Mouse (Mus musculus) midbrain, postnatal 0 days (tissue): Measurements from ENCODE around the gene Dnah11. TPM values are rescaled to one million over a fixed set of nuclear protein-coding genes. Genes with fewer than 3 reads are reported as not detected.

Source experiments
- ATAC-seq: fragments of 200-750 bp; cut with Nextera tagmentation; 2 replicates; pipeline ENCODE4 v1.8.0; 2017; ENCODE audit warnings: moderate number of reproducible peaks, mild to moderate bottlenecking, moderate TSS enrichment, moderate library complexity; ENCODE audit not compliant: low FRiP score
- DNase-seq: peaks from one replicate; pipeline ENCODE4 v3.0.0-alpha.2; 2015; ENCODE audit warnings: low spot score
- H3K27ac ChIP-seq: fragments of 300-500 bp; sonication (generic); 2 replicates; pipeline ENCODE4 v1.5.1; 2014; ENCODE audit warnings: low read depth, mild to moderate bottlenecking, low read length, mixed read lengths
- H3K27me3 ChIP-seq: fragments of 300-500 bp; sonication (generic); 2 replicates; pipeline ENCODE4 v1.6.1; 2014; ENCODE audit warnings: low read length, control low read depth, mixed read lengths; ENCODE audit not compliant: insufficient read depth
- H3K36me3 ChIP-seq: fragments of 300-500 bp; sonication (generic); 2 replicates; pipeline ENCODE4 v1.6.1; 2014; ENCODE audit warnings: low read length, control low read depth, mixed read lengths; ENCODE audit not compliant: insufficient read depth
- H3K4me1 ChIP-seq: fragments of 300-500 bp; sonication (generic); 2 replicates; pipeline ENCODE4 v1.6.1; 2014; ENCODE audit warnings: mild to moderate bottlenecking, control low read depth, antibody characterized with exemption, low read length, mixed read lengths; ENCODE audit not compliant: insufficient read depth
- H3K4me2 ChIP-seq: fragments of 300-500 bp; sonication (generic); 2 replicates; pipeline ENCODE4 v1.6.1; 2014; ENCODE audit warnings: low read depth, mild to moderate bottlenecking, low read length, mixed read lengths; ENCODE audit not compliant: poor library complexity, severe bottlenecking
- H3K4me3 ChIP-seq: fragments of 300-500 bp; sonication (generic); 2 replicates; pipeline ENCODE4 v1.5.1; 2014; ENCODE audit warnings: low read depth, mild to moderate bottlenecking, low read length, moderate library complexity
- H3K9ac ChIP-seq: fragments of 300-500 bp; sonication (generic); replicated peaks from 2 replicates; pipeline ENCODE4 v1.6.1; 2014; ENCODE audit warnings: mild to moderate bottlenecking, low read length, moderate library complexity, mixed read lengths; ENCODE audit not compliant: poor library complexity, severe bottlenecking
- H3K9me3 ChIP-seq: fragments of 300-500 bp; sonication (generic); 2 replicates; pipeline ENCODE4 v1.6.1; 2016; ENCODE audit warnings: low read length, control low read depth
- CTCF ChIP-seq: IDR thresholded peaks from 2 replicates; pipeline ENCODE4 v1.5.1; 2016; ENCODE audit warnings: antibody characterized with exemption, mild to moderate bottlenecking
- WGBS: fragments of 180-500 bp; shearing (Covaris S2); extraction: QIAGEN DNeasy Blood & Tissue Kit; methylation state at CpG from one replicate; pipeline ENCODE4 v1.1.7; 2014; 5-methylcytosine and 5-hydroxymethylcytosine counted together
- polyA plus RNA-seq: library from polyadenylated mRNA; unstranded; fragments of >200 nt; fragmentation: Nextera tagmentation; extraction: Ambion mirVana; gene quantifications from 2 replicates; pipeline ENCODE4 v1.2.1, GENCODE M21; 2015
- total RNA-seq: library from RNA; depleted of rRNA; stranded (reverse); fragments of >200 nt; gene quantifications from 2 replicates; pipeline ENCODE4 v1.2.3, GENCODE M21; 2014

Gene Dnah11
- total and polyA plus RNA-seq, 2 experiments from 2014 or later = 0.25 to 1.4 TPM

DNA sequence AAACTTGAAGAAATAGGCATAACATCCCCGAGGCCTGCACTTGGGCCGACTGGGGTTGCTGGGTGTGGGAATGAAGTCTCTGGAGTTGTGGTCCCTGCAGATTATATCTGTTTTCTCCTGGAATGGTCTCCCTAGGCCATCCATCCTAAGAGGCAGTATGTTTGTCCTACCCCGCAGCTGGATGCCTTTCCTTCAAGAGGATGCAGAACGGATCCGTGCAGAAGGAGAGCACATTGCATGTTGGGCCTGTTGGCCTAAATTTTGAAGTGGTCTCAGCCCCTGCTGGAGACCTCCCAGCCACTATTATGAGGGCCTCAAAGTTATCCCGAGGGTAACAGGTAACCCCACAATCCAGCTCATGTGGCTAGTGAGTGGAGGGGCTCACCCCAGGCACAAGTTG lies 350.2 kb downstream of the Dnah11 start:
- TF ChIP-seq CTCF = no peak
- ATAC-seq (no peak), DNase-seq (no peak)
- Histone ChIP-seq H3K27me3 (no peaks in the 10 kb centered on the region), H3K27ac (no peak overlapping the region), H3K36me3 (no peaks in the 10 kb centered on the region), H3K9ac (no peak overlapping the region), H3K4me1 (no peaks in the 10 kb centered on the region), H3K4me2 (no peak overlapping the region), H3K9me3 (no peaks in the 10 kb centered on the region), H3K4me3 (no peak overlapping the region)
- WGBS = 98% methylated on average over 6 of the region's 6 CpGs

DNA sequence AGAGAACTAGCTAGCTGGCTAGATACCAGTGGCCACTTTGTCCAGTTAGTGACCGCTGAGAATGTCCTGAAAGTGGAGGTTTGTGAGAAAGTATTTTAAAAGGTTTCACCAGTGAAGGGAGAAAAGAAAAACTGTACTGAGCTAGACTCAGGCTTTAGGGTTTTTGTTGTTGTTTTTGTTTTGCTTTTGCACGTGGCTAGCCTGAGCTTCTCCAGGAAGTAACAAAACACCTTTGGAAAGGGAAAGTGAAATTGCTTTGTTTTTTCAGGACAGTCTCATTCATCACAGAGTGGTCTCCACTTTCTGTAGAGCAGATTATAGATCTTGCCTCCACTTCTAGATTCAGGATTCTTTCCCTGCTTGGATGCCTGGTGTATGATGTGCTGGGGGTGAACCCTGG lies 353.9 kb downstream of the Dnah11 start:
- Histone ChIP-seq H3K4me2 (no peak overlapping the region), H3K27ac (no peak overlapping the region), H3K9me3 (no peaks in the 10 kb centered on the region), H3K27me3 (no peaks in the 10 kb centered on the region), H3K36me3 (no peaks in the 10 kb centered on the region), H3K9ac (no peak overlapping the region), H3K4me1 (peaks cover 3% of the 10 kb centered on the region; the same call in 1 of the 2 replicates), H3K4me3 (no peak overlapping the region)
- no peak for DNase-seq
- WGBS = 35% methylated on average over 2 of the region's 2 CpGs
- no peak for TF ChIP-seq CTCF
- ATAC-seq = no peak

DNA sequence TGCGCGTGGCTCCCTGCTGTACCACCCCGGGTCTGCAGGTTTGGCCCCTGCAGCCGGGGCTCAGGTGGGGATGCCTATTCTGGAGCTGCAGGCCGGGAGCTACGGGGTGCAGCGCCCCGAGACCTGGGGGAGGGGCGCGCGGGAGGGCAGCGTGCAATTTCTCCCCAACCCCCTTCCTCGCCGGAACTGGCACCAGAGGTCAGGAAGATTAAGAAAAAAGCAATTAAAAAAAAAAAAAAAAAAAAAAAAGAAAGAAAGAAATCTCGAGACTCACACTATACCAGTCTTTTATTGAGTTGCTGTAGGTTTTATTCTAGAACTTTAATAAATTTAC lies 354.8 kb downstream of the Dnah11 start:
- Histone ChIP-seq H3K9me3 (no peaks in the 10 kb centered on the region), H3K27me3 (no peaks in the 10 kb centered on the region), H3K4me2 (peak overlapping the region; percentile 98), H3K27ac (no peak overlapping the region), H3K4me3 (peak overlapping the region; percentile 77), H3K36me3 (no peaks in the 10 kb centered on the region), H3K9ac (peak overlapping the region; percentile 63), H3K4me1 (peaks cover 3% of the 10 kb centered on the region; the same call in 1 of the 2 replicates)
- under 1% methylated on average over 15 of the region's 15 CpGs for WGBS
- no peak for TF ChIP-seq CTCF
- DNase-seq (no peak), ATAC-seq (no peak)

DNA sequence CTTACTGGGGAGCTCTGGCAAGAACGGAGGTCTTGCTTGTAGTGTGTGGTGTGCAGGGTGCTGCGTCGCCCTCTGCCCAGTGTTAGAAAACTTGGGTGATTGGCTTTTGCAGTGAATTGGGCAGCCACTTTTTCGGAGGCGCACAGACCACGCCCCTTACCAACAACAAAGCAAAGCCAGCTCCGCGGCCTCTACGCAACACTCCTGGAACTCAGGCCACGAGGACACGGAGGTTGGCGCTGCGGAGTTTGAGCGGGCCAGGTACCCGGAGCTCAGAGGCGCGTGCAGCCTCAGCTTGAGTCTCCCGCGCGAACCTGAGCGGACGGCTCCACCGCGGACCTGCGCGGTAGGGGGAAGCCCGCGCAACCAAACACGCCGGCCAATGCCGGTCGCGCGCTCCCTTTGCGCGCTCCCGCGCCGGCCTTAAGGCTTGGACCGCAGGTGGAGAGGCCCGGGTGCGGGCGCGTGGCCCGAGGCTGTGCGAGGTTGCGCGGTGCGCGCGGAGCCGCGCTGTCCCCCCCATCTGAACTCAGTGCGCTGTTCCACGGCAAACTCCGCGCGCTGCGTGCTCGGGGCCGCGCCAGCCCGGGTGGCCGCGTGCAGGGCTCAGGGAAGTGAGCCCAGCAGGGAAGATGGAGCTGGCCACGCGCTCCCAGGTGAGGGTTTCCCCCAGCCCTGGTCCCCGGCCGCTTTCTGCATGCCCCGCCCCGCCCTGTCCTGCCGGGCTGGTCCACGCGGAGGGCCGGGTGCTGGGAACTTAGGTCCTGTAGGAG lies 355.4 kb downstream of the Dnah11 start:
- WGBS = under 1% methylated on average over 72 of the region's 75 CpGs
- Histone ChIP-seq H3K9ac (peak overlapping the region; percentile 63), H3K9me3 (no peaks in the 10 kb centered on the region), H3K27ac (no peak overlapping the region), H3K4me2 (peak overlapping the region; percentile 98), H3K27me3 (no peaks in the 10 kb centered on the region), H3K4me3 (peak overlapping the region; percentile 77), H3K4me1 (peaks cover 3% of the 10 kb centered on the region; the same call in 1 of the 2 replicates), H3K36me3 (no peaks in the 10 kb centered on the region)
- TF ChIP-seq CTCF = no peak
- ATAC-seq = peak; percentile 94
- DNase-seq = peak; percentile 67

DNA sequence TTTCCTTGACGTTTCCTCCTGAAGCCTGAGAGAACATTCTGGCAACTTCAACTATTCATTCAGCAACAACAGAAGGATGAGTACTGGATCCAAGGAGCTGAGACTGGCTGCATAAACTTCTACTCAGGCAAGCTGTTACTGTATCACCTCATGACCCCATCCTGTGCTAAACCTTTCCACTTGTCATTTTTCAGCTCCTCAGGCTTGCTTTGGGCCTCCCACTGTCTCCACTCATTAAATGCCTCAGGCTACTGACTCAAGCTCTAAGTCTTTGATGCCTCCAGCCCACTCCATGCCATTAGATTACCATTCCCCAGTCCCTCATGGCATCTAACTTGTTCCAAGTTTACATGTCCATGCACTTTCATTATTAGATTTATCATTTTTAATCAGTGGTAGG lies 356.2 kb downstream of the Dnah11 start:
- no peak overlapping the region for H3K4me2 ChIP-seq
- ATAC-seq (no peak), DNase-seq (no peak)
- H3K27ac ChIP-seq = no peak overlapping the region
- no peak for TF ChIP-seq CTCF
- no peak overlapping the region for H3K9ac ChIP-seq
- H3K27me3 ChIP-seq = no peaks in the 10 kb centered on the region
- WGBS = 90% methylated on average over 1 of the region's 1 CpGs
- no peak overlapping the region; the same call in 1 of the 2 replicates for H3K4me3 ChIP-seq
- no peaks in the 10 kb centered on the region for H3K36me3 ChIP-seq
- no peaks in the 10 kb centered on the region for H3K9me3 ChIP-seq
- peaks cover 3% of the 10 kb centered on the region; the same call in 1 of the 2 replicates for H3K4me1 ChIP-seq

DNA sequence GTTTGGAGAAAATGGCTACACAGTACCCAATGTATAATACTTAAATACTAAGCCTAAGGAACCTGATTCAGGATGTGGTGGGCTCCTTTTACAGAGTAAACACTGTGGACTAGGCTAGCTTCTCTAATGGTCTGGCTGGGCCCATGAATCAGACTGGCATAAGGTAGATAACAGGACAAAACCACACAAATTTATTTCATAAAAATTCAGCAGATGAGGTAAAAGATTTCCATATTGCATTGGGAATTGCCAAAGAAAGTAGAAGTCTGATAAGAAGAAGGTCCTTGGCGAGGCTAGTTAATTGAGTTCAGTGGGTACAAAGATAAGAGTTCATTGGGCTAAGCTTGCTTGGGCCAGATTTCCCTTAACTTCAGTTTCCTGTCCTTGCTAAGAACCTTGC lies 358.1 kb downstream of the Dnah11 start:
- Histone ChIP-seq H3K36me3 (no peaks in the 10 kb centered on the region), H3K4me2 (no peak overlapping the region), H3K27ac (no peak overlapping the region), H3K4me3 (no peak overlapping the region), H3K27me3 (no peaks in the 10 kb centered on the region), H3K9ac (no peak overlapping the region), H3K9me3 (no peaks in the 10 kb centered on the region), H3K4me1 (peaks cover 3% of the 10 kb centered on the region; the same call in 1 of the 2 replicates)
- no peak for TF ChIP-seq CTCF
- ATAC-seq (no peak), DNase-seq (no peak)
- WGBS = 93% methylated on average over 1 of the region's 1 CpGs
